Mouse (Mus musculus): ENCODE results near the gene Ascc1. TPM values are rescaled to one million over a fixed set of nuclear protein-coding genes. Genes with fewer than 3 reads are reported as not detected.

Ascc1 gene
- polyA plus RNA-seq, 1 experiment from 2014 or later: 14.7 TPM

DNA sequence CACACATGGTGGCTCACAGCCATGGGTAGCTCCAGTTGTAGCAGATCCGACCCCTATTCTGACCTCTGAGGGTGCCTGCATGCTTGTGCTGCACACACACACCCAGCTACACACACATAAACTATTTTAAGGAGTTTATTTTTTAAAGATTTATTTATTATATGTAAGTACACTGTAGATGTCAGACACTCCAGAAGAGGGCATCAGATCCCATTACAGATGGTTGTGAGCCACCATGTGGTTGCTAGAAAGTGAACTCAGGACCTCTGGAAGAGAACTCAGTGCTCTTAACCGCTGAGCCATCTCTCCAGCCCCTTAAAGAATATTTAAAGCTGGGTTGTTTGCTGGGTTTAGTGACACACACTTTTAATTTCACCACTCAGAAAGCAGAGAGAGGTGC is 16.7 kb downstream of the Ascc1 start:
- no peak for TF ChIP-seq EP300 (IDR thresholded peaks at IDR 0.05; ENCODE audit: low read depth)
- peak; percentile 22; the same call in 1 of the 2 replicates for TF ChIP-seq CTCF (IDR thresholded peaks at IDR 0.05; ENCODE audit: low read depth)
- Histone ChIP-seq H3K9me3 (ENCODE audit: low read length) (no peaks in the 10 kb centered on the region), H3K36me3 (replicated peaks; ENCODE audit: insufficient read depth, low read length) (peaks cover 24% of the 10 kb centered on the region), H3K27ac (ENCODE audit: low read depth) (no peak overlapping the region), H3K4me2 (ENCODE audit: low read depth, low read length) (no peak overlapping the region), H3K4me3 (ENCODE audit: low read depth, low read length) (no peak overlapping the region), H3K27me3 (ENCODE audit: insufficient read depth, low read length) (no peaks in the 10 kb centered on the region), H3K4me1 (ENCODE audit: insufficient read depth) (no peaks in the 10 kb centered on the region), H3K9ac (replicated peaks) (no peak overlapping the region)
- DNase-seq: no peak
- 62% methylated on average over 2 of the region's 2 CpGs for WGBS (ENCODE audit: insufficient replicate concordance)
- ATAC-seq: no peak

DNA sequence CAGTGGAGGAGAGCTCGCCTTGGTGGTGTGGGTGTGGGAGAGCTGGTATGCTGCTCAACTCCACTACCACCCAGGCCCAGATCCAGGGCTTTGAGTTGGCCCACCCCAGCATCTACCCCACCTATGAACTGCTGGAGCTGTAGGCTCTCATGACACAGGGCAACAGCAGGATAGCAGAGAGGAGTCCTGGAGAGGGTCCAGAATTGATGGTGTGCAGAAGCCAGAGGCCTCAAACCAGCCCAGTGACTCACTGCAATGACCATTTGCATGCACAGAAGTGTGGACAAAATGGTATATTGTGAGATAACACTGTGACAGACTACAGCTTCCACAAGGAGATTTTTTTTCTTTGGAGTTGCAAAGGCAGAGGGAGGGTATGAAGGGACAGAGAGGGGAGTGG is 21.1 kb downstream of the Ascc1 start:
- 91% methylated on average over 1 of the region's 1 CpGs for WGBS (ENCODE audit: insufficient replicate concordance)
- Histone ChIP-seq H3K9me3 (ENCODE audit: low read length) (no peaks in the 10 kb centered on the region), H3K36me3 (replicated peaks; ENCODE audit: insufficient read depth, low read length) (peaks cover 5% of the 10 kb centered on the region; the same call in 1 of the 2 replicates), H3K27ac (ENCODE audit: low read depth) (no peak overlapping the region), H3K27me3 (ENCODE audit: insufficient read depth, low read length) (no peaks in the 10 kb centered on the region), H3K9ac (replicated peaks) (no peak overlapping the region), H3K4me3 (ENCODE audit: low read depth, low read length) (no peak overlapping the region), H3K4me1 (ENCODE audit: insufficient read depth) (no peaks in the 10 kb centered on the region), H3K4me2 (ENCODE audit: low read depth, low read length) (no peak overlapping the region)
- TF ChIP-seq CTCF (IDR thresholded peaks at IDR 0.05; ENCODE audit: low read depth) (no peak), EP300 (IDR thresholded peaks at IDR 0.05; ENCODE audit: low read depth) (no peak)
- no peak for ATAC-seq
- DNase-seq: no peak

GRCm38 (mm10) chr10:60026759-60027395 is 24.3 kb downstream of the Ascc1 start:
- WGBS (ENCODE audit: insufficient replicate concordance): 72% methylated on average over 13 of the region's 13 CpGs

DNA sequence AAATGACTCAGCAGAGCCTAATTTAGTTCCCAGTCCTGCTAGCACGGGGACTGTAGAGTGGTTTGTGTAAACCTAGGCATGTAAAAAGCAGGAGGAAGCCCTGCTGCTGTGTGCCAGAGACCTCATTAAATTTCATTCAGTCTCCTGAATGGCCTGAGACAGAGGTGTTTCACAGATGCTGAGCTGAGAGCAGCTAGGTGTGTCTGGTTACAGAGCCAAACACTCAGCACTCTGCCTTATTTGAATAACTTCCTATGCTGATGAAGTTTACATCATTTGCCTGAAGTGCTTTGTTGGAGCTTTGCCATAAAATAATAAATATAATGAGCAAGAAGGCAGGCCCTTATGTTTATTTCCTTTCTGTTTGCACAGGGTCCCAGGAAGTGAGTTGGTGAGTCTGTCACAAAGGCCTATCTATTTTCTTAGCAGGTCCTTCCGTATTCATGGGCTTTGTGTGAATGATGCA is 25.0 kb downstream of the Ascc1 start:
- Histone ChIP-seq H3K4me2 (ENCODE audit: low read depth, low read length) (no peak overlapping the region), H3K9me3 (ENCODE audit: low read length) (no peaks in the 10 kb centered on the region), H3K4me1 (ENCODE audit: insufficient read depth) (no peaks in the 10 kb centered on the region), H3K27ac (ENCODE audit: low read depth) (no peak overlapping the region), H3K4me3 (ENCODE audit: low read depth, low read length) (no peak overlapping the region), H3K27me3 (ENCODE audit: insufficient read depth, low read length) (no peaks in the 10 kb centered on the region), H3K36me3 (replicated peaks; ENCODE audit: insufficient read depth, low read length) (no peaks in the 10 kb centered on the region; the same call in 1 of the 2 replicates), H3K9ac (replicated peaks) (no peak overlapping the region)
- no peak for DNase-seq
- 57% methylated on average over 2 of the region's 2 CpGs for WGBS (ENCODE audit: insufficient replicate concordance)
- ATAC-seq: no peak
- TF ChIP-seq CTCF (IDR thresholded peaks at IDR 0.05; ENCODE audit: low read depth): no peak
- TF ChIP-seq EP300 (IDR thresholded peaks at IDR 0.05; ENCODE audit: low read depth): no peak

More at GRCm38 (mm10) chr10:60026759-60027395, 24.3 kb downstream of the Ascc1 start:
- H3K4me2 ChIP-seq (ENCODE audit: low read depth, low read length): no peak overlapping the region
- H3K27ac ChIP-seq (ENCODE audit: low read depth): no peak overlapping the region
- no peak for ATAC-seq
- H3K9ac ChIP-seq (replicated peaks): no peak overlapping the region
- no peak for DNase-seq
- H3K9me3 ChIP-seq (ENCODE audit: low read length): no peaks in the 10 kb centered on the region
- no peak overlapping the region for H3K4me3 ChIP-seq (ENCODE audit: low read depth, low read length)
- no peaks in the 10 kb centered on the region for H3K4me1 ChIP-seq (ENCODE audit: insufficient read depth)
- TF ChIP-seq EP300 (IDR thresholded peaks at IDR 0.05; ENCODE audit: low read depth) (no peak), CTCF (IDR thresholded peaks at IDR 0.05; ENCODE audit: low read depth) (no peak)
- no peaks in the 10 kb centered on the region for H3K27me3 ChIP-seq (ENCODE audit: insufficient read depth, low read length)
- peaks cover 2% of the 10 kb centered on the region; the same call in 1 of the 2 replicates for H3K36me3 ChIP-seq (replicated peaks; ENCODE audit: insufficient read depth, low read length)

DNA sequence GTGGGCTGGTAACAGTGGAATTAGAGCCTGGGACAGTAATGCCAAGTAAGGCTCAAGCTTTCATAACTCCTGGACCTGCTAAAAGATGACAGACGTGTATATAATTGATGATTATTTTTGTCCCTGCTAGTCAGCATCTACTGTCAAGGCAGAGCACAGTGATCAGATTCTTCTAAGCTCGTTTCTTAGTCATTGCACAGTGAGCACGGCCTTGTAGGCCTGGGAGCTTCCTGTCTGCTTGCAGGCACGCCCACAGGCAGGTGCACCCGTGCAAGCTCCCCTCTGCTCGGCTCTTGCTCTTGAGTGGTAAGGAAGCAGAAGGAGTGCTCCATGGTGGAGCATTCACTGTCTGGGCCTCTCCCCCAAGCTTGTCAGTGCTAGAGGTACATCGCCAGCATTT is 25.6 kb downstream of the Ascc1 start:
- no peak for TF ChIP-seq CTCF (IDR thresholded peaks at IDR 0.05; ENCODE audit: low read depth)
- no peak for TF ChIP-seq EP300 (IDR thresholded peaks at IDR 0.05; ENCODE audit: low read depth)
- no peak overlapping the region for H3K9ac ChIP-seq (replicated peaks)
- no peak overlapping the region for H3K27ac ChIP-seq (ENCODE audit: low read depth)
- H3K36me3 ChIP-seq (replicated peaks; ENCODE audit: insufficient read depth, low read length): no peaks in the 10 kb centered on the region; the same call in 1 of the 2 replicates
- DNase-seq: no peak
- H3K27me3 ChIP-seq (ENCODE audit: insufficient read depth, low read length): no peaks in the 10 kb centered on the region
- no peak overlapping the region for H3K4me3 ChIP-seq (ENCODE audit: low read depth, low read length)
- H3K9me3 ChIP-seq (ENCODE audit: low read length): no peaks in the 10 kb centered on the region
- H3K4me1 ChIP-seq (ENCODE audit: insufficient read depth): no peaks in the 10 kb centered on the region
- no peak for ATAC-seq
- H3K4me2 ChIP-seq (ENCODE audit: low read depth, low read length): no peak overlapping the region
- 63% methylated on average over 7 of the region's 7 CpGs for WGBS (ENCODE audit: insufficient replicate concordance)

DNA sequence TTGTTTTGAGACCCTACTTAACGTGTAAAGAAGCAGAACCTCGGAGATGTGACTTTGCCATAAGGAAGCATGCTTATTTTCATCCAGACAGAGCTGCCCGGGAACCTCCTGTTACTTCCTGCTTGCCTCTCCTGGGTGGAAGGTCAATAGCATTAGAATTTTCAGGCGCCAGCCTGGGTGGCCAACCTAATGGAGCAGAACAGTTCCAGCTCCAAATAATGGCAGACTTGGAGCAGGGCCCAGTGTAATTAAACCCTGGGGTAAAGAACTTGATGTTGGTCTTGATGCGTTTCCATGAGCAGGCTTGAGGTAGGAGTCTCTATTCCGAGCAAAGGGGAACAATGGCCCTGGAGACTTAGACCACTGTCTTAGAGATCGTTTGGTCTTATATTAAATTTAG is 26.4 kb downstream of the Ascc1 start:
- DNase-seq: no peak
- Histone ChIP-seq H3K36me3 (replicated peaks; ENCODE audit: insufficient read depth, low read length) (no peaks in the 10 kb centered on the region; the same call in 1 of the 2 replicates), H3K27me3 (ENCODE audit: insufficient read depth, low read length) (no peaks in the 10 kb centered on the region), H3K4me3 (ENCODE audit: low read depth, low read length) (no peak overlapping the region), H3K4me1 (ENCODE audit: insufficient read depth) (no peaks in the 10 kb centered on the region), H3K4me2 (ENCODE audit: low read depth, low read length) (no peak overlapping the region), H3K27ac (ENCODE audit: low read depth) (no peak overlapping the region), H3K9me3 (ENCODE audit: low read length) (no peaks in the 10 kb centered on the region), H3K9ac (replicated peaks) (no peak overlapping the region)
- ATAC-seq: no peak
- TF ChIP-seq EP300 (IDR thresholded peaks at IDR 0.05; ENCODE audit: low read depth): no peak
- no peak for TF ChIP-seq CTCF (IDR thresholded peaks at IDR 0.05; ENCODE audit: low read depth)
- 75% methylated on average over 7 of the region's 7 CpGs for WGBS (ENCODE audit: insufficient replicate concordance)

Measured in liver, postnatal 0 days (tissue).